Mouse (Mus musculus): ENCODE data around the gene Scarf2. TPM values are rescaled to one million over a fixed set of nuclear protein-coding genes. Genes with fewer than 3 reads are reported as not detected.

Gene Scarf2
- polyA plus RNA-seq, 1 experiment from 2014 or later = 11.1 TPM

DNA sequence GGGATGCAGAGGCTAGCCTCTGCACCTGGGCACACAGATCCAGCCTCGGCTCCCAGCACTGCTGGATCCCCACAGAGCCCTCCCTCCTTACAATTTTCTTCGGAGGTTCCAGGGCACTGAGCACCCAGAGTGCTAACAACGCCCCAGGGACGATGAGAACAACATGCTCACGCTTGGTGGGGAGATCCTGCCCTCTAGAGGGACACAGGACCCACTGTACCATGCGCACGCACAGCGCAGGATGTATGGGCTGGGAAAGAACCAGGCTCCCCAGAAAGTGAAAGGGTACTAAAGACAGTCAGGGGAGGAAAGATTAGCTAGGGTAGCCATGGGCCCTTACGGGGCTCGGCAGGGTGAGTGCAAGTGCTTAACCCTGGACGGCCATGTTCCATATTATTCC lies 34.7 kb downstream of the Scarf2 start:
- no peaks in the 10 kb centered on the region for H3K9me3 ChIP-seq (ENCODE audit: control insufficient read depth, low read length)
- no peak overlapping the region for H3K4me3 ChIP-seq (ENCODE audit: control insufficient read depth in 1 of 2, insufficient read depth in 1 of 2, low read depth in 1 of 2, low read length in 2 of 2)
- H3K27me3 ChIP-seq (ENCODE audit: control insufficient read depth, insufficient read depth, low read length) = peaks cover 75% of the 10 kb centered on the region
- no peak overlapping the region for H3K27ac ChIP-seq (replicated peaks in 1 of 2; ENCODE audit: control insufficient read depth in 1 of 2, insufficient read depth in 1 of 2, low read depth in 2 of 2, low read length in 2 of 2)
- no peaks in the 10 kb centered on the region for H3K36me3 ChIP-seq (ENCODE audit: control insufficient read depth, insufficient read depth, low read length)
- no peak for ATAC-seq (ENCODE audit: insufficient number of reproducible peaks, insufficient read depth, low FRiP score, low read depth)
- 17% methylated on average over 11 of the region's 11 CpGs for WGBS
- H3K9ac ChIP-seq (ENCODE audit: low read length) = no peak overlapping the region
- H3K4me2 ChIP-seq (ENCODE audit: low read length) = no peak overlapping the region
- H3K4me1 ChIP-seq (ENCODE audit: control insufficient read depth in 2 of 2, insufficient read depth in 2 of 2, low read length in 2 of 2) = peaks cover 2 to 7% of the 10 kb centered on the region in 2 experiments; a peak in 2 of 4 replicates

DNA sequence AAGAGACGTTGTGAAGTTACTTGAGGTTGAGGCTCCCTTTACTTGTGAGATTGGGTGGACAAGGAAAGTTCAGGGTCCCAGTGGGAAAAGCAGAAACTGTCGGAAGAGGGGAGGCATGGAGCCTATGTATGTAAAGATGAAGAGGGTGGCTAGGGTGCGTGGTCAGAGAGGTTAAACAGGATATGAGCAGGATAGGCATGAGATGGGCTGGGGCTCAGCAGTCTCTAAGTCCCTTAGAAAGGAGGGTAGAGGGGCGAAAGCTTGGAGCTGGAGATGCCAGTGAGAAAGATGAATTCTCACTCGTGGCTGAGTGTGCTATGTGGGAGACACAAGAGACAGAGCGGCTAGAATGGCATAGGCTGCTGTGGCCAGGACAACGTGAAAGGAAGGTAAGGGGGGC lies 35.7 kb downstream of the Scarf2 start, which contains the start of gene B830017H08Rik:
B830017H08Rik (plus strand) TSS at position 301 of the 400 bp plus-strand sequence.
- Histone ChIP-seq H3K4me1 (ENCODE audit: control insufficient read depth in 2 of 2, insufficient read depth in 2 of 2, low read length in 2 of 2) (peaks cover 2 to 7% of the 10 kb centered on the region in 2 experiments; a peak in 2 of 4 replicates), H3K36me3 (ENCODE audit: control insufficient read depth, insufficient read depth, low read length) (no peaks in the 10 kb centered on the region), H3K27ac (replicated peaks in 1 of 2; ENCODE audit: control insufficient read depth in 1 of 2, insufficient read depth in 1 of 2, low read depth in 2 of 2, low read length in 2 of 2) (no peak within 1 kb of the TSS), H3K9me3 (ENCODE audit: control insufficient read depth, low read length) (no peaks in the 10 kb centered on the region), H3K4me2 (ENCODE audit: low read length) (peak within 1 kb of the TSS; percentile 99), H3K4me3 (ENCODE audit: control insufficient read depth in 1 of 2, insufficient read depth in 1 of 2, low read depth in 1 of 2, low read length in 2 of 2) (peak within 1 kb of the TSS; percentile 47 to 61), H3K27me3 (ENCODE audit: control insufficient read depth, insufficient read depth, low read length) (peaks cover 76% of the 10 kb centered on the region), H3K9ac (ENCODE audit: low read length) (peak within 1 kb of the TSS; percentile 69)
- 29% methylated on average over 7 of the region's 7 CpGs for WGBS
- no peak for ATAC-seq (ENCODE audit: insufficient number of reproducible peaks, insufficient read depth, low FRiP score, low read depth)

DNA sequence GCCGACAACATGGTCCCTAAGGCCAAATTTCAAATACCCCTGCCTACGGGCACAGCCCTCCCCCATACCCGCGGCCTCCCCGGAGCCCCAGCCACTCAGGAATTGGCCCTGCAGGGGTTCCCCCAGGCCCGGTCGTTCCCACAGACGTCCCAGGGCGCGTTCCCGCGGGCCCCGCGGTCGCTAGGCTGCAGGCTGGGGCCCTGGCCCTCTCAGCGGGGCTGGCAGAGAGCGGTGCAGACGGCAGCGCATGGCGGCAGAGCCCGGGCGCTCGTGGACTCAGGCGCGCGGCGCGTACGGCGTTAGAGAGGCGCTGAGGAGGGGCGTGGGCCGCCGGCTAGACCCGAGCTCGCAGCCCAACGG lies 36.2 kb downstream of the Scarf2 start:
- H3K4me2 ChIP-seq (ENCODE audit: low read length) = peak overlapping the region; percentile 99
- H3K4me1 ChIP-seq (ENCODE audit: control insufficient read depth in 2 of 2, insufficient read depth in 2 of 2, low read length in 2 of 2) = peaks cover 2 to 7% of the 10 kb centered on the region in 2 experiments; a peak in 2 of 4 replicates
- 1% methylated on average over 37 of the region's 37 CpGs for WGBS
- peaks cover 76% of the 10 kb centered on the region for H3K27me3 ChIP-seq (ENCODE audit: control insufficient read depth, insufficient read depth, low read length)
- H3K4me3 ChIP-seq (ENCODE audit: control insufficient read depth in 1 of 2, insufficient read depth in 1 of 2, low read depth in 1 of 2, low read length in 2 of 2) = peak overlapping the region; percentile 47 to 61
- H3K9me3 ChIP-seq (ENCODE audit: control insufficient read depth, low read length) = no peaks in the 10 kb centered on the region
- no peak overlapping the region for H3K27ac ChIP-seq (replicated peaks in 1 of 2; ENCODE audit: control insufficient read depth in 1 of 2, insufficient read depth in 1 of 2, low read depth in 2 of 2, low read length in 2 of 2)
- no peaks in the 10 kb centered on the region for H3K36me3 ChIP-seq (ENCODE audit: control insufficient read depth, insufficient read depth, low read length)
- peak overlapping the region; percentile 69 for H3K9ac ChIP-seq (ENCODE audit: low read length)
- ATAC-seq (ENCODE audit: insufficient number of reproducible peaks, insufficient read depth, low FRiP score, low read depth) = no peak

DNA sequence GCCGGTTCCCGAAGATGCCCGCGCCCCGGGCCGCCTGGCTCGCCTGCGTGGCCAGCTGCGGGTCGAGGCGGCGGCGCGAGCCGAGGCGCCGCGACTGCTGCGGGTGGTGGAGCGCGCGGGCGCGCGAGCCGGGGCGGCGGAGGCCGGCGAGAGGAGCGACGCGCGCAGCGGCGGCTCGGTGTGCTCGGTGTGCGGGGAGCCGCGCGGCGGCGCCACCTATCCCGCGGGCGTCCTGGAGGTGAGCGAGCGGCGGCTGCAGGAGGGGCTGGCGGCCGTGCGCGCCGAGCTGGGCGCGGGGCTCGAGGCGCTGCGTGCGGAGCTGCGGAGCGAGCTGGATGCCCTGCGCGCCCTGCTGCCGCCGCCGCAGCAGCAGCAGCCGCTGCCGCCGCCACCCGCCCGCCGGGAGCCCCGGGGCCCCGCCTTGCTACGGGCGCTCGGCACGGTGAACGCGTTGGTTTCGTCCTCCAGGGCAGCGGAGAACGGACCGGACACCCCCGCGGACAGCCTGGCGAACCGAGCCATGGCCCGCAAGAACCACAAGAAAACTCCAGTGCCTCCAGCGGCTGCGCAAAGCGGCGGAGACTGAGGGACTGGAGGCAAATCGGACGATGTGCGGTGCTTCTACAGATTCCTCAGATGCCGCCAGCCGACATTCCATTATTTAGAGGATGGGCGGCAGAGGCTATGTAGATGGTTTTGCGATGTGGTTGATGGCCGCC lies 36.8 kb downstream of the Scarf2 start:
- Histone ChIP-seq H3K27me3 (ENCODE audit: control insufficient read depth, insufficient read depth, low read length) (peaks cover 76% of the 10 kb centered on the region), H3K9me3 (ENCODE audit: control insufficient read depth, low read length) (no peaks in the 10 kb centered on the region), H3K4me2 (ENCODE audit: low read length) (peak overlapping the region; percentile 99), H3K4me1 (ENCODE audit: control insufficient read depth in 2 of 2, insufficient read depth in 2 of 2, low read length in 2 of 2) (peaks cover 2 to 7% of the 10 kb centered on the region in 2 experiments; a peak in 2 of 4 replicates), H3K36me3 (ENCODE audit: control insufficient read depth, insufficient read depth, low read length) (no peaks in the 10 kb centered on the region), H3K27ac (replicated peaks in 1 of 2; ENCODE audit: control insufficient read depth in 1 of 2, insufficient read depth in 1 of 2, low read depth in 2 of 2, low read length in 2 of 2) (no peak overlapping the region), H3K9ac (ENCODE audit: low read length) (peak overlapping the region; percentile 69), H3K4me3 (ENCODE audit: control insufficient read depth in 1 of 2, insufficient read depth in 1 of 2, low read depth in 1 of 2, low read length in 2 of 2) (peak overlapping the region; percentile 47 to 61)
- WGBS = 0% methylated on average over 60 of the region's 103 CpGs
- ATAC-seq (ENCODE audit: insufficient number of reproducible peaks, insufficient read depth, low FRiP score, low read depth) = no peak

DNA sequence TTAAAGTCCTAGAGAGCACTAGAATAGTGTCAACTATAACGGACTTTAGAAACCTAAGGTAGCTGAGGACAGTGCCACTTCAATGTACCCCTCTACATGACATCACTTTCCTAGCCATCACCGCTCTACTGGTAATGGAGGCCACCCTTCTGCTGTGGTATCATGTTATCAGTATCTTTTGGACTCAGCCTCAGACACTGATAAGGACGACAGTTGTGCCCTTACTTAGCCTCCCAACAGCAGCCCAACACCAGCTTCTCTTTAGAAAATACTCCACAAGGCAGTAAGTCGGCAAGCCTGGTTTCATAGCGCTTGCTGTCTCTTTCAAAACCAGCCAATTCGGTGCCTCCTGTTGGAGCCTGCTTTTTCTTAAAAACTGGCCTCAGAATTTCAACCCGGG lies 37.5 kb downstream of the Scarf2 start:
- peaks cover 73% of the 10 kb centered on the region for H3K27me3 ChIP-seq (ENCODE audit: control insufficient read depth, insufficient read depth, low read length)
- 46% methylated on average over 7 of the region's 7 CpGs for WGBS
- no peak overlapping the region for H3K9ac ChIP-seq (ENCODE audit: low read length)
- ATAC-seq (ENCODE audit: insufficient number of reproducible peaks, insufficient read depth, low FRiP score, low read depth) = no peak
- H3K4me3 ChIP-seq (ENCODE audit: control insufficient read depth in 1 of 2, insufficient read depth in 1 of 2, low read depth in 1 of 2, low read length in 2 of 2) = peak overlapping the region in 1 of 2 experiments; percentile 61; a peak in 2 of 4 replicates
- H3K9me3 ChIP-seq (ENCODE audit: control insufficient read depth, low read length) = no peaks in the 10 kb centered on the region
- no peaks in the 10 kb centered on the region for H3K36me3 ChIP-seq (ENCODE audit: control insufficient read depth, insufficient read depth, low read length)
- peak overlapping the region; percentile 99 for H3K4me2 ChIP-seq (ENCODE audit: low read length)
- H3K27ac ChIP-seq (replicated peaks in 1 of 2; ENCODE audit: control insufficient read depth in 1 of 2, insufficient read depth in 1 of 2, low read depth in 2 of 2, low read length in 2 of 2) = no peak overlapping the region
- H3K4me1 ChIP-seq (ENCODE audit: control insufficient read depth in 2 of 2, insufficient read depth in 2 of 2, low read length in 2 of 2) = peaks cover 2 to 7% of the 10 kb centered on the region in 2 experiments; a peak in 2 of 4 replicates

DNA sequence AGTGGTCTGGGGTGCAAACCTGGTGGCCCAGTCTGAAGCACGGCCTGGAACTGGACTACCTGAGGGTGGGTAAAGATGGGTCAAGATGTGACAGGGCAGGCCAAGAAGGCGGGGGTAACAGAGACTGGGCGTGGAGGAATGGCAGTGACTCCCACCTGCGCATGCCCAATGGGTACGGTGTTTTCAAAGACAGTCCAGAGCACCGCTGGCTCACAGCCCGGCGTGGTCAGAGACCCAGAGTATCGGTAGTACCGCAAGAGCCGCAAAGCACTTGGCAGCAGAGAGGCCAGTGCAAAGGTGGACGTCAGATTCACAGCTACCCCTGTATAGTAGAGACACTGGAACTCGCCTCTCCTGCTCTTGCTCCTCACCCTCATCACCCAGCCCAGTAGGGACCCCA lies 38.4 kb downstream of the Scarf2 start:
- WGBS = 51% methylated on average over 13 of the region's 13 CpGs
- no peaks in the 10 kb centered on the region for H3K9me3 ChIP-seq (ENCODE audit: control insufficient read depth, low read length)
- H3K9ac ChIP-seq (ENCODE audit: low read length) = no peak overlapping the region
- peaks cover 64% of the 10 kb centered on the region for H3K27me3 ChIP-seq (ENCODE audit: control insufficient read depth, insufficient read depth, low read length)
- H3K4me2 ChIP-seq (ENCODE audit: low read length) = no peak overlapping the region
- H3K4me1 ChIP-seq (ENCODE audit: control insufficient read depth in 2 of 2, insufficient read depth in 2 of 2, low read length in 2 of 2) = peaks cover 2 to 7% of the 10 kb centered on the region in 2 experiments; a peak in 2 of 4 replicates
- no peak overlapping the region for H3K27ac ChIP-seq (replicated peaks in 1 of 2; ENCODE audit: control insufficient read depth in 1 of 2, insufficient read depth in 1 of 2, low read depth in 2 of 2, low read length in 2 of 2)
- ATAC-seq (ENCODE audit: insufficient number of reproducible peaks, insufficient read depth, low FRiP score, low read depth) = no peak
- no peak overlapping the region for H3K4me3 ChIP-seq (ENCODE audit: control insufficient read depth in 1 of 2, insufficient read depth in 1 of 2, low read depth in 1 of 2, low read length in 2 of 2)
- H3K36me3 ChIP-seq (ENCODE audit: control insufficient read depth, insufficient read depth, low read length) = 0 out of 2 replicates have a peak, but pooled peaks cover 6% of the 10 kb centered on the region

DNA sequence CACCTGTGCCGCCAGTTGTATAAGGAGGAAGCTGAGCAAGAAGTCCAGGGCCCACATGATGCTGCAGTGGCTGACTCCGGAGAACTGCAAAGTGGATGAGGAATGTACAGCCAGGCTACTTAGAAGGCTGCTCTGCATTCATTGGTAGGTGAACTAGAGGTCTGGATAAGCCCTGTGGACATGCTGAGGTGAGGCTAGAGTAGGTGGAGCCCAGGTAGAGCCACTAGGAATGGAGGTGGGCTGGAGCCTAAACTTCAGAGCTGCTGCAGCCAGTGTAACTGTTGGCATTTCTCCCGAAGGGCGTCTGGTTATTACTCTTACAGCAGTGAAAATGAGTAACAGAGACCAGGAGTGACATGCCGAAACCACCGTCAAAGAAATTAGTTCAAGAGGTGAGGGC lies 41.0 kb downstream of the Scarf2 start, which contains the start of gene Car15:
Car15 (minus strand) TSS at position 314 of the 400 bp plus-strand sequence.
- 78% methylated on average over 6 of the region's 6 CpGs for WGBS
- no peak within 1 kb of the TSS for H3K4me3 ChIP-seq (ENCODE audit: control insufficient read depth in 1 of 2, insufficient read depth in 1 of 2, low read depth in 1 of 2, low read length in 2 of 2)
- H3K4me1 ChIP-seq (ENCODE audit: control insufficient read depth in 2 of 2, insufficient read depth in 2 of 2, low read length in 2 of 2) = peaks cover 2 to 6% of the 10 kb centered on the region in 2 experiments; a peak in 2 of 4 replicates
- no peak within 1 kb of the TSS for H3K4me2 ChIP-seq (ENCODE audit: low read length)
- H3K36me3 ChIP-seq (ENCODE audit: control insufficient read depth, insufficient read depth, low read length) = peaks cover 31% of the 10 kb centered on the region
- H3K27me3 ChIP-seq (ENCODE audit: control insufficient read depth, insufficient read depth, low read length) = peaks cover 38% of the 10 kb centered on the region
- ATAC-seq (ENCODE audit: insufficient number of reproducible peaks, insufficient read depth, low FRiP score, low read depth) = no peak
- H3K9ac ChIP-seq (ENCODE audit: low read length) = no peak within 1 kb of the TSS
- no peaks in the 10 kb centered on the region for H3K9me3 ChIP-seq (ENCODE audit: control insufficient read depth, low read length)
- H3K27ac ChIP-seq (replicated peaks in 1 of 2; ENCODE audit: control insufficient read depth in 1 of 2, insufficient read depth in 1 of 2, low read depth in 2 of 2, low read length in 2 of 2) = no peak within 1 kb of the TSS

Data from heart, embryonic 14.5 days (tissue).